Mouse (Mus musculus): Measurements from ENCODE around the gene Rnf121. TPM values are rescaled to one million over a fixed set of nuclear protein-coding genes. Genes with fewer than 3 reads are reported as not detected.
A peak's percentile ranks its signal among the peaks of the same experiment; 100 is the strongest.

Gene Rnf121
- total RNA-seq, 1 experiment from 2014 or later: 15.8 TPM

DNA sequence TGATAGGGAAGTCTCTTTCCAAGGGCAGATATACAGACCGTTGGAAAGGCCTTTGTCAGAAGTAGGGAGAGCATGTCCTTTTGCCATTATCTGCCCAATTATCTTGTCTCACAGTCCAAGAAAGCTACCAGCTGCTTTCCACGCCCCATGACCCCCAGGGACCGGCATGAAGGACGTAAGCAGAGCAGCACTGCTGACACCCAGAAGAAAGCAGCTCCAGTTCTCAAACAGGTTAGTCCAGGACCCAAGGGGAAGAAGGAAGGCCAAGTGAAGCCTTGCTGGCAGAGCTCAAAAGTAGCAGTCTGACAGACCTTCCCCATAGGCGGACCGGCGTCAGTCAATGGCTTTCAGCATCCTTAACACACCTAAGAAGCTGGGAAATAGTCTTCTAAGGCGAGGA is 51.9 kb downstream of the Rnf121 start:
- no peak for ATAC-seq (ENCODE audit: extremely low read depth, insufficient number of reproducible peaks, low FRiP score, poor library complexity, severe bottlenecking)

GRCm38 (mm10) chr7:102011855-102012254 is 53.4 kb downstream of the Rnf121 start:
- ATAC-seq (ENCODE audit: extremely low read depth, insufficient number of reproducible peaks, low FRiP score, poor library complexity, severe bottlenecking): no peak

GRCm38 (mm10) chr7:102006520-102006919 is 58.7 kb downstream of the Rnf121 start:
- no peak for ATAC-seq (ENCODE audit: extremely low read depth, insufficient number of reproducible peaks, low FRiP score, poor library complexity, severe bottlenecking)

DNA sequence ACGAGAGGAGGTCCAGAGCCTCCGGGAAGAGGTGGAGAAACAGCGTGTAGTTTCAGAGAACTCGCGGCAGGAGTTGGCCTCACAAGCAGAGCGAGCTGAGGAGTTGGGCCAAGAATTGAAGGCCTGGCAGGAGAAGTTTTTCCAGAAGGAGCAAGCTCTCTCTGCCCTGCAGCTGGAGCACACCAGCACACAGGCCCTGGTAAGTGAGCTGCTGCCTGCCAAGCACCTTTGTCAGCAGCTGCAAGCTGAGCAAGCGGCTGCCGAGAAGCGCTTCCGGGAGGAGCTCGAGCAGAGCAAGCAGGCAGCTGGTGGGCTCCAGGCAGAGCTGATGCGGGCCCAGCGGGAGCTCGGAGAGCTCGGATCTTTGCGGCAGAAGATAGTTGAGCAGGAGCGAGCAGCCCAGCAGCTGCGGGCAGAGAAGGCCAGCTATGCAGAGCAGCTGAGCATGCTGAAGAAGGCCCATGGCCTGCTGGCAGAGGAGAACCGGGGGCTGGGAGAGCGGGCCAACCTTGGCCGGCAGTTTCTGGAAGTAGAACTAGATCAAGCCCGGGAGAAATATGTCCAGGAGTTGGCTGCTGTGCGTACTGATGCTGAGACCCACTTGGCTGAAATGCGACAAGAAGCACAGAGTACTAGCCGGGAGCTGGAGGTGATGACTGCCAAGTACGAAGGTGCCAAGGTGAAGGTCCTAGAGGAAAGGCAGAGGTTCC is 64.2 kb downstream of the Rnf121 start:
- no peak for ATAC-seq (ENCODE audit: extremely low read depth, insufficient number of reproducible peaks, low FRiP score, poor library complexity, severe bottlenecking)

- no peak for ATAC-seq (ENCODE audit: extremely low read depth, insufficient number of reproducible peaks, low FRiP score, poor library complexity, severe bottlenecking)
Measured at GRCm38 (mm10) chr7:102000296-102000695, 65.0 kb downstream of the Rnf121 start.

- ATAC-seq (ENCODE audit: extremely low read depth, insufficient number of reproducible peaks, low FRiP score, poor library complexity, severe bottlenecking): no peak
Measured at GRCm38 (mm10) chr7:101999461-102000151, 65.7 kb downstream of the Rnf121 start.

- ATAC-seq (ENCODE audit: extremely low read depth, insufficient number of reproducible peaks, low FRiP score, poor library complexity, severe bottlenecking): peak; percentile 71
Measured at GRCm38 (mm10) chr7:101998194-101998927, 66.9 kb downstream of the Rnf121 start.

- peak; percentile 55; the same call in 1 of the 2 replicates for ATAC-seq (ENCODE audit: extremely low read depth, insufficient number of reproducible peaks, low FRiP score, poor library complexity, severe bottlenecking)
Measured at GRCm38 (mm10) chr7:101994241-101994640, 71.0 kb downstream of the Rnf121 start.

GRCm38 (mm10) chr7:101985081-101985480 is 80.2 kb downstream of the Rnf121 start:
- ATAC-seq (ENCODE audit: extremely low read depth, insufficient number of reproducible peaks, low FRiP score, poor library complexity, severe bottlenecking): no peak

DNA sequence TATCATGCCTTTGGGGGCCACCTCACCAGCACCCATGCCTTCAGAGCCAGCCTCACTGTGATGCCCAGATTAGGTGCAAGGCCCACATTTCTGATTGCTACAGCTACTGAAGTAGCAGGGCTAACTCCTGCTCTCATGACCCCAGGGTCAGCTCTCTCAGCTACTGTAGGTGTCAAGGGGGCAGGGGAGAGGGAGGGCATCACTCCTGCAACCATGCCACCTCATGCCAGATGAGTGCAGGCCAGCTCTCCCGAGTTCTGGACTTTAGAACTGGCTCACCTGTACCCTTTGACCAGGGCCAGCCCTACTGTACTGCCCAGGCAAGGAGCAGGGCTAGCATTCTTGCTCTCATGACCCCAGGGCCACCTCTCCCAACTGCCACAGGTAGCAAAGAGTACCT is 82.5 kb downstream of the Rnf121 start:
- ATAC-seq (ENCODE audit: extremely low read depth, insufficient number of reproducible peaks, low FRiP score, poor library complexity, severe bottlenecking): no peak

GRCm38 (mm10) chr7:101974505-101974904 is 90.8 kb downstream of the Rnf121 start:
- ATAC-seq (ENCODE audit: extremely low read depth, insufficient number of reproducible peaks, low FRiP score, poor library complexity, severe bottlenecking): no peak

DNA sequence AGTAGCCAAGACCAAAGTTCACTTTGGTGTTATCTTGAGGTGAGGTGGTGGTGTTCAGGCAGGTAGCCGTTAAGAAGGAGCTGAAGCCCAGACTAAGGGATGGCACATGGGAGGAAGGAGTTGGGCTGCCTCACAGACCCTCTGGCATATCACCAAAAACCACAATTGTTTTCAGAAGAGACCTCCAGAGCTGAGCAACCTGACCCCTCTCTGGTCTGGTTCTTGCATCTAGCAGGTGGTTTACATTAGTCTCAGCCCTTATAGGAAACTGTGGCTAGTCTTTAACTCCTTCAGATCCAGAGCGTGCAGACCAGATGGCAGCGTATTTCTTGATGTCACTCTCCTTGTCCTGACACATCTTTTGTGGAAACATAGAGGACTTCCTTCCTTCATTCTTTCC is 91.5 kb downstream of the Rnf121 start:
- ATAC-seq (ENCODE audit: extremely low read depth, insufficient number of reproducible peaks, low FRiP score, poor library complexity, severe bottlenecking): no peak

- ATAC-seq (ENCODE audit: extremely low read depth, insufficient number of reproducible peaks, low FRiP score, poor library complexity, severe bottlenecking): no peak
Measured at GRCm38 (mm10) chr7:101971721-101972120, 93.5 kb downstream of the Rnf121 start.

DNA sequence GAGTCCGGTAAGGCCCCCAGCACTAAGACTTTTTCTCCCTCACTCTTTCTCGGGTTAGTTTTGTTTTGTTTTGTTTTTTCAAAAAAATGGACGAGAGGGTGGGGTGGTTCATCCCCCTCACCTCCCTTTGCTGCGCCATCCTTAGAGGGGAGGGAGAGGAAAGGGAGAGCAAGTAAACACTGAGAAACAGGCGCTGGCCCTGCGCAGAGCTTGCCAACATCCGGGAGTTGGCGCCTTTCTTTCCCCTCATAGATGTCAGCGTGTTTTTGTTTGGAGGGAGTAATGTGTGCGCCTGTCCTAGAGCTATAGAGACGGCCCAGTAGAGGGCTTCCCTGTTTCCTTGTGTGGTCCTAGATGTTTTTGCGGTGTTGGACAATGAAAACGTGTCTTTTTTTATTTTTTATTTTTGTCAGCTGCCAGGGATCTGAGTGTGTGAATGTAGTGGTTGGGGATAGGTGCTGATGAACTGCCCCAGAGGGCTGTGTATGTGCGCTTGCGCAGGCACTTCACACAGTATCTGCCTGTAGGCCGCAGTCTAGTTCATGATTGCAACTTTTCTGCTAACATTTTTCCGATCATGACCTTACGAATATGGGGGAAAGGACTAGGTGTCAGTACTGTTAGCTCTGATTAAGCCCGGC is 94.3 kb downstream of the Rnf121 start:
- peak; percentile 37; the same call in 1 of the 2 replicates for ATAC-seq (ENCODE audit: extremely low read depth, insufficient number of reproducible peaks, low FRiP score, poor library complexity, severe bottlenecking)

- ATAC-seq (ENCODE audit: extremely low read depth, insufficient number of reproducible peaks, low FRiP score, poor library complexity, severe bottlenecking): peak; percentile 44
Measured at GRCm38 (mm10) chr7:101970429-101970775, 94.9 kb downstream of the Rnf121 start.

DNA sequence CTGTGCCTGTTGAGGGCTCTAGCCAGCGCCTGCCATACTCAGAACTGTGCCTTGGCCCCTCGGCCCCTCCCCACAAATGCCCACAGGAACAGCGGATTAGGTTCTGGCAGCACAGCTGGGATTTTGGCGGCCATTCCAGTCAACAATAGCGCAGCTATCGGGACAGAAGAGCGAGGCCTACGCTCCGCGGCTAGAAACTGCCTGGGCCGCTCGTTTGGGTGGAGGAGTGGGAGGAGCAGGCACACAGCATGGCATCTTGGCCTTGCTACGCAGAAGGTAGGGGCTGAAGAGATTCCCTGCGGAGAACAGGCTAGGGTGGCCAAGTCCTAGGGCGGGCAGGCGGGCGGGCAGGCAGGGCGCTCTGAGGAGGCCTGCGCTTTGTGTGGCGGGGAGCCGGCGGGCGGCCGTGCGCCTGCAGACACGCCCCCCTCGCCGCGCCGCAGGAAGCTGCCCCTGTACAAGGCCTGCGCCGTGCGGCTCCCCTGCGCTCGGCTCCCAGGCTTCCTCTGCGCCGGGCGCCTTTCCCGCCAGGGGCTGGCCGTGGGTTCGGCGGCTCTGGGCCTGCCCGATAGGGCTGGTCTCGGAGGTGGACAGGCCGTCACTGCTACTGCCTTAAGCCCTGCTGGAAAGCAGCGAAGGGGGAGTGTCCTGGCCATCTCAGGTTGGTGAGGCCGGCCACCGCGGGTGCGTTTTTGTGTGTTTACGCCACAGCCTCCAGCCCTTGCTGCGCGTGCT is 95.4 kb downstream of the Rnf121 start:
- ATAC-seq (ENCODE audit: extremely low read depth, insufficient number of reproducible peaks, low FRiP score, poor library complexity, severe bottlenecking): peak; percentile 43
